Mouse (Mus musculus) MEL (cell line): ENCODE measurements at regions not wholly inside any gene's neighbourhood (a gene's known extent, or its start where the extent isn't known, plus 50 kb on each side); places are given as distances from the start of the nearest gene placed in this dataset.

Source experiments
- CTCF ChIP-seq, 3 experiments: IDR thresholded peaks in 2 of 3; conservative IDR thresholded peaks in 1 of 3; 2 replicates each; pipeline ENCODE4 v1.5.1; 2011 to 2012; ENCODE audit warnings: low read length in 3 of 3, low read depth in 2 of 3, mild to moderate bottlenecking in 2 of 3, improper control_type of control experiment in 1 of 3, inconsistent platforms in 1 of 3, mixed read lengths in 1 of 3, moderate library complexity in 1 of 3; ENCODE audit not compliant: control insufficient read depth in 1 of 3, insufficient read depth in 1 of 3, poor library complexity in 1 of 3, severe bottlenecking in 1 of 3
- KAT2A ChIP-seq: conservative IDR thresholded peaks from 2 replicates; pipeline ENCODE4 v1.6.1; 2012; ENCODE audit warnings: low read depth, low read length, improper control_type of control experiment, inconsistent platforms
- MAX ChIP-seq: IDR thresholded peaks from 2 replicates; pipeline ENCODE4 v1.6.1; 2011; ENCODE audit warnings: low read length, improper control_type of control experiment
- POLR2A ChIP-seq, 2 experiments: IDR thresholded peaks; 2 replicates each; pipeline ENCODE4 v1.6.1; 2011 to 2012; ENCODE audit warnings: low read length in 2 of 2, mild to moderate bottlenecking in 2 of 2, control low read depth in 1 of 2, improper control_type of control experiment in 1 of 2, low read depth in 1 of 2, moderate library complexity in 1 of 2; ENCODE audit not compliant: control insufficient read depth in 1 of 2, insufficient read depth in 1 of 2, poor library complexity in 1 of 2
- RCOR1 ChIP-seq: IDR thresholded peaks from 2 replicates; pipeline ENCODE4 v1.6.1; 2012; ENCODE audit warnings: low read depth, mild to moderate bottlenecking, inconsistent platforms, low read length, improper control_type of control experiment
- USF2 ChIP-seq, 2 experiments: IDR thresholded peaks; 2 replicates each; pipeline ENCODE4 v1.6.1; 2011 to 2012; ENCODE audit warnings: improper control_type of control experiment in 2 of 2, low read length in 2 of 2, borderline replicate concordance in 1 of 2, inconsistent platforms in 1 of 2, low read depth in 1 of 2, mild to moderate bottlenecking in 1 of 2; ENCODE audit not compliant: insufficient read depth in 1 of 2

DNA sequence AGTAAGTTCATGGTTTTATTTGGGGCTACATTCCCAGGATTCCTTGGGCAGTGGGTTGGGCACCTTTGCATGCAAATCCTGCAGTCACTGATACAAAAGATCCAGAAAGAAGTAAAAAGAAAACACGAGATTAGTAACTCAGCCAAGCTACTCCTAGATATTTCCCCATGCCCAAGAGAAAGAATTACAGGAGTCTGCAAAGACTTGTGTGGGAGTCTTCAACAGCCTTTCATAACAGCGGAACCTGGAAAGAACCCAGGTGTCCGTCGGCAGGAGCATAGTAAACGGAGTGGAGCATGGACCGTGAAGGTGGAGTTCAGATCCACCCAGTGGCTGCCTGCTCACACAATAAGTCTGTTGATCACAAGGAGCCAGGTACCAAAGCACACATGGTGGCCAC lies 121.1 kb upstream of the A530016L24Rik start:
- no peak for TF ChIP-seq POLR2A (IDR thresholded peaks at IDR 0.05; ENCODE audit: control insufficient read depth in 1 of 2, insufficient read depth in 1 of 2, low read depth in 1 of 2, low read length in 2 of 2, poor library complexity in 1 of 2)
- TF ChIP-seq CTCF (IDR thresholded peaks at IDR 0.05 in 2 of 3, conservative IDR thresholded peaks at IDR 0.05 in 1 of 3; ENCODE audit: control insufficient read depth in 1 of 3, insufficient read depth in 1 of 3, low read depth in 2 of 3, low read length in 3 of 3, poor library complexity in 1 of 3, severe bottlenecking in 1 of 3) = no peak
- TF ChIP-seq KAT2A = no peak
- no peak for TF ChIP-seq USF2 (IDR thresholded peaks at IDR 0.05; ENCODE audit: borderline replicate concordance in 1 of 2, insufficient read depth in 1 of 2, low read depth in 1 of 2, low read length in 2 of 2)
- TF ChIP-seq RCOR1 = no peak
- TF ChIP-seq MAX = no peak
